Mouse (Mus musculus): ENCODE results near the gene Slc16a14.

DNA sequence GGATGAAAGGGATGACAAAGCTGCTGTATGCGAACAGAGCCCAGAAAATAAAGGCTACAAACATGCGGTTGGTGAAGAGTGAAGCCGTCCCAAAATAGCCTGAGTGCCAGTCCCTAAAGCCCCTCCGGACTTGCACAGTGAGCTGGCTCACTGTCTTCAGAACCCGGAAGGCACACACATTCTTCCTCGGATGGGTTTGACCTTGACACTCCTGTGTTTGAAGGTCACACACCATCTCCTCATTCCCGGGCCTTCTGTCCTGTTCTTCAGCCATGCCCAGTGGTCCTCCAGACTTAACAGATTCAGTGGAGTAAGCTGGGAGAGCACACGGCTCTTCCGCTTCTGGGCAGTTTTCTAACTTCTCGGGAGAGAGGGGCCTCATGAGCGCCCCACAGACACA is 22.4 kb downstream of the Slc16a14 start:
- TF ChIP-seq CTCF (conservative IDR thresholded peaks at IDR 0.05; ENCODE audit: low read length) (no peak), POU5F1 (IDR thresholded peaks at IDR 0.05; ENCODE audit: borderline replicate concordance, low read length) (no peak)
